Mouse (Mus musculus) cerebellum, adult 2 months (tissue): ENCODE measurements at regions not wholly inside any gene's neighbourhood (a gene's known extent, or its start where the extent isn't known, plus 50 kb on each side); places are given as distances from the start of the nearest gene placed in this dataset.

Experiments
- CTCF ChIP-seq: fragments of 200-500 bp; IDR thresholded peaks from 2 replicates; pipeline ENCODE4 v1.5.1; 2011; ENCODE audit warnings: low read depth, mild to moderate bottlenecking, control low read depth, low read length, moderate library complexity, borderline replicate concordance; ENCODE audit not compliant: insufficient read depth
- POLR2A ChIP-seq: fragments of 200-500 bp; IDR thresholded peaks from 2 replicates; pipeline ENCODE4 v1.6.1; 2011; ENCODE audit warnings: low read length, control low read depth, borderline replicate concordance; ENCODE audit not compliant: insufficient read depth

GRCm38 (mm10) chr1:185832059-185832458 is 285.1 kb downstream of the Lyplal1 start:
- TF ChIP-seq CTCF (no peak), POLR2A (no peak)
